Mouse (Mus musculus) cerebellum, adult (tissue): Measurements from ENCODE around the gene Cfap73.

Experiments
- ATAC-seq: cut with Nextera tagmentation; 2 replicates; pipeline ENCODE4 v1.9.2; 2017; ENCODE audit warnings: mild to moderate bottlenecking, moderate library complexity, mixed read lengths; ENCODE audit not compliant: insufficient number of reproducible peaks, low FRiP score, low TSS enrichment

The Cfap73 gene

GRCm38 (mm10) chr5:120648569-120649373 lies 14.7 kb upstream of the Cfap73 start, which contains the start of gene Rasal1:
Gene Rasal1 (plus strand): TSS chr5:120648812.
- ATAC-seq, result 0 out of 2 replicates have a peak, but pooled peaks have one; percentile 11

DNA sequence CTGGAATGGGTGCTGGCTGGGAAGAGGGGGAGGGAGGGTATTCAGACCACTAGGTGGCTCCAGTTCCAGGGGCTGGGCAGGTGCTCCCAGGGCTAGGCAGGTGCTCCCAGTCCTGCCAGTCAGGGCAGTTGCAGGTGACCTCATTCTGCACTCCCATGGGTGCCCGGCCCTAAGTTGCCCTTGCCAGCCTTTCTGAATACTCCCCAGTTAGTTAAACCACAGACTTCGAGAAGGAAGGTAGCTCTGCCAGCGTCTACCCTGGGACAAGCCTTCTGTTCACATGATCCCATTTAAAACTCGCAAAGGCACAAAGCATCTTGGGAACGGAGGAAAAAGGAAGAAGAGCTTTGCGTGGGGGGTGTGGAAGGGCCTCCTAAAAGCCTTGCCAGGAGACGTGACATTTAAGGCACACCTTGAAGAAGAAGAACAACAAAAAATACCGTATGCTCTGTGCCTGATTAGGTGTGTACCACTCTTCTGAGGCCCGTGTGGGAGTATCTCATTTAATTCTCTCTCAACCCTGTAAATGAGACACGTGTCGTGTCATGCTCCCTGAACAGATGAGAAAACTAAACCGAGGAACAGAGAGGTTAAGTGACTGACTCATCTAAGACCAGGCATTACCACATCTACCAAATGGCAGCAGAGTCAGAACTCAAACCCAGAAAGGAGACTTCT lies 13.9 kb upstream of the Cfap73 start:
- no peak for ATAC-seq

DNA sequence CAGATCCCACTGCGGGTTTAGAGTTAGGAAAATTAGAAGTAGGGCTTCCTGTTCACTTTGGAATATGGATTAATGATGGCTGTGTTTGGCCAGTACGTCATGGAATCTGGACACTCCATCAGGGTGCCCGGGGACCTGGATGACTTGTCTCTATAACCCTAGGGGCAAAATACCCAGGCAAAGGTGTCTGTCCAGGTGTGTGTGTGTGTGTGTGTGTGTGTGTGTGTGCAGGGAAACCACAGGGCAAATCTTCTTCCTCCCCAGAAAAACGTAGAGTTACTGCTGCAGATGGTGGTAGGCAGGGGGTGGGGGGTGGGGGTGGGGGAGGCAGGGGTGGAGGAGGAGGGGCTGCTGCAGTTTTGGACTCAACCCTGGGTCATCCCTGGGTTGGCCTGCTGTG lies 13.3 kb upstream of the Cfap73 start:
- ATAC-seq, result no peak

- ATAC-seq, result no peak
Measured at GRCm38 (mm10) chr5:120645851-120646250, 11.8 kb upstream of the Cfap73 start.

GRCm38 (mm10) chr5:120644227-120644626 lies 10.2 kb upstream of the Cfap73 start:
- ATAC-seq, result no peak

DNA sequence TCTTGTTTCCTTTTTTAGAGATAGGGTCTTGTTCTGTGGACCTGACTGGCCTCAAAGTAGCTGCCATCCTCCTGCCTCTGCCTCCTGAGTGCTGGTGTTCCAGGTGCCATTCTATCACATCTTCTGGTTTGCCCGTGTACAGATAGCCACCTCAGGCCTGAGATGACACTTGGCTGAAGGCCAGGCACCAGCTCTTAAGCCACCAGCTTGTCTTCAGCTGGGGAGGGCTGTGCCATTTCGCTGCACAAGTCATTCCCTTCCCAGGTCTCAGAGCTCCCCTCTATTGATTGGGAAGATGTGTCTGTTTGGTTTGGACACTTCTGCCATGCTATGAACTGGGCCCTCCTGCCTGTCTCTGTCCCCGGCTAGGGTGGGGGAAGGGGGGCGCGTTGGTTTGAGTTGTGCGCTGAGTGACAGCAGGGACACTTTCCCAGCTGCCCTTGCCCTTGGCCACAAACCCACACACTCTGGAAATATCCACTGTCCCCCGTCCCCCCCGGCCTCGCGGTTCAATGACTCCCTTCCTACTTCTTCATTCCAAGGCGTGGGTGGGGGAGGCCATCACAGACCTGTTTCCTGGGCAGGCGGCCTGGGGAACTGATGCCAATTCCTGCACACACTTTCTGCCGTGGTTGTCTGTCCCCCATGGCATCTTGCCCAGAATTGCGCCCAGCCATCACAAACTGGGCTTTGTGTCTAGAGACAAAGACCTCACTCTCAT lies 9.5 kb upstream of the Cfap73 start:
- ATAC-seq, result peak; percentile 29; the same call in 1 of the 2 replicates

DNA sequence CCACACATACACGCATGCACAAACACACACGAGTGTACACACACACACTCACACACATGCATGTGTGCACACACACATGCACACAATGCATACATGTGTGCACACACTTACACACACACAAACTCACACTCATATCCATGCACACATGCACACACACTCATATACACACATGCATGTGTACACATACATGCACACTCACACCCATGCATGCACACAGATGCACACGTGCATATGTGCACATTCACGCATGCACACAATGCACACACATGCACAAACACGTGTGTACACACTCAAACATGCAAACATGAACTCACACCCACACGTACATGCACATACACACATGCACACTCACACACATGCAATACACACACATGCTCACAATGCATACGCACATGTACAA lies 6.1 kb upstream of the Cfap73 start:
- ATAC-seq, result no peak

GRCm38 (mm10) chr5:120635633-120636032 lies 1.6 kb upstream of the Cfap73 start:
- no peak for ATAC-seq

GRCm38 (mm10) chr5:120634860-120635259 lies 825 bp upstream of the Cfap73 start:
- no peak for ATAC-seq

DNA sequence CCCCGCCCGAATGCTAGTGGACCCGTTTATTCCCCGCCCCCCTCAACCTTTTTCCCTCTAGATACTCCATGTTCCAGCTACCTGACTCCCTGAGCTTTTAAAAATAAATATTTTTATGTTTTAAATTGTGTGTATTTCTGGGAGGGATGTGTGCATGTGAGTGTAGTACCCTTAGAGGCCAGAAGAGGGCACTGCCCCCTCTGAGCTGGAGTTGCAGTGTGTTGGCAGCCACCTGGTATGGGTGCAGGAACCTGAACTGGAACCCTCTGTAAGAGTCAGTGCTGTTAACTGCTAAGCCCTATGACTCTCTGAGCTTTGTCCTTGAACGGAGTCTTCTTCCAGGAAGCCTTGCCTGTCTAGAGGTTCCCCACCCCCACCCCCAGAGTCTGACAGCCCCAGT lies 2.1 kb downstream of the Cfap73 start:
- no peak for ATAC-seq

- no peak for ATAC-seq
Measured at GRCm38 (mm10) chr5:120631128-120631527, 2.9 kb downstream of the Cfap73 start.

DNA sequence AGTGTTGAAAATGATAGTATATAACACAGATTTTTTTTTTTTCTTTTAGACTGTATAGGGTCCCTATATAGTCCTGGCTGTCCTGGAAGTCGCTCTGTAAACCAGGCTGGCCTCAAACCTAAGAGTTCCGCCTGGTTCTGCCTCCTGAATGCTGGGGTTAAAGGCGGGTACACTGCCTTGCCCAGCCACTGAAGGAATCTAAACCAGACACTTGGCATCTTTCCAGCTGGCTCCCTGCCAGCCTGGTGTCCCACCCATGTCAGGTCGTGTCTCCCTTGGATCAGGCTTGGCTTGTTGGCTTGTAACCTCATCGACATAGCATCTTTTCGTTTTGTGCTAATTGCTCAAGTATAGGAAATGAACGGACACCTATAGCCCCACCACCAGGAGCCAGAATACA lies 5.4 kb downstream of the Cfap73 start:
- ATAC-seq, result no peak

GRCm38 (mm10) chr5:120627515-120628300 lies 6.3 kb downstream of the Cfap73 start:
- no peak for ATAC-seq

- ATAC-seq, result no peak
Measured at GRCm38 (mm10) chr5:120626399-120626798, 7.6 kb downstream of the Cfap73 start.

DNA sequence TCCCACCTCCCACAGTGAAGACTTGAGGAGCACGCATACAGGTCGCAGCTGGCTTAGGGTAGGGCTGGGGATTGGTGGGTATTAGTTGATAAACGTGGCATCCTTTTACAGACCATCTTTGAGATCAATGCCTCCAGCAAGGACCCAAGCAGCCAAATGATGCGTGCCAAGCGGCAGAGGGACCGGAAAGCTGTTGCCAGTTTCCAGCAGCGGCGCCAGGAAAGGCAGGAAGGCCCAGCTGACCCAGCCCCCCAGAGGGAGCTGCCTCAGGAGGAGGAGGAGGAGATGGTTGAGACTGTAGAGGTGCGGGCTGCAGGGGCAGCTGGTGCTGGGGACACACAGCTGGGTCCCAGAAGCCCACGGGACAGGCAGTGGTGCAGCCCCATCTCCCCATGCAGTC lies 9.6 kb downstream of the Cfap73 start:
- ATAC-seq, result no peak

GRCm38 (mm10) chr5:120622198-120622851 lies 11.7 kb downstream of the Cfap73 start:
- ATAC-seq, result no peak

DNA sequence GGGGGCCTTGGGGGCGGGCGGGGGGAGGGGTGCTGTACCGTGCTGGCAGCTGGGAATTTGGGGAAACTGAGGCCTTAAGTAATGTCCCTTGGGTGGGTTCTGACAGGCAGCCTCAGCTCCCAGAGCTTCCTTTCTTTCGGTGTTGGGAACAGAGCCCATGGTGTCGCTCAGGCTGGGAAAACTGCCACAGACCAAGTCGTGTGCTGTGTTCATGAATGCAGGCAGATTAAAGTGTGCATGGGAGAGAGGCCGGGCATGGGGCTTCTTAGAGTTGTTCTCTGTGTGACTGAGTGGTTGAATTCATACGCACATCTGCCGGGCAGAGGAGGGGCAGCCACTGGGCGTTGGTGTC lies 12.2 kb downstream of the Cfap73 start:
- no peak for ATAC-seq

GRCm38 (mm10) chr5:120621078-120621765 lies 12.8 kb downstream of the Cfap73 start:
- no peak for ATAC-seq

- ATAC-seq, result no peak
Measured at GRCm38 (mm10) chr5:120620375-120621077, 13.5 kb downstream of the Cfap73 start.
